Mouse (Mus musculus): Measurements from ENCODE around the gene Ano1. TPM values are rescaled to one million over a fixed set of nuclear protein-coding genes. Genes with fewer than 3 reads are reported as not detected.
A peak's percentile ranks its signal among the peaks of the same experiment; 100 is the strongest.

The Ano1 gene
- polyA plus RNA-seq, 2 experiments = 1.4 to 1.5 TPM

DNA sequence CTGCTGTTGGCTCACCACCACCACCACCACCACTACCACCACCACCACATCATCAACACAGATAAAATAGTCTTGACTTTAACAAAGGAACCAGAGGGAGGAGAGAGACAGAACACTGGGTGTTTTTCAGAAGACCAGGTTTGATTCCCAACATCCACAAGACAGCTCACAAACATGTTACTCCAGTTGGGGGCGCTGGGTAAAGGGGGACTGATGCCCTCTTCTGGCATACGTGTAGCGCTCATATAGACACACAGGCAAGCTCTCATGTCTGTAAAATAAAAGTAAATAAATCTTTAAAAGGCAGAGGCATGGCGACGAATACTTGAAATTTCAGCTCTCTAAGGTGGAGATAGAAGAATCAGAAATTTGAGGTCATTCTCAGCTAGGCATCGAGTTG, 193.2 kb downstream of the Ano1 start:
- DNase-seq (ENCODE audit: low read depth in 3 of 3, low spot score in 3 of 3) = no peak
- TF ChIP-seq CTCF (IDR thresholded peaks at IDR 0.05; ENCODE audit: low read depth) (peak; percentile 22; the same call in 1 of the 2 replicates), EP300 (IDR thresholded peaks at IDR 0.05; ENCODE audit: low read depth) (no peak)
- H3K36me3 ChIP-seq (replicated peaks; ENCODE audit: control insufficient read depth, insufficient read depth, low read depth) = no peaks in the 10 kb centered on the region

DNA sequence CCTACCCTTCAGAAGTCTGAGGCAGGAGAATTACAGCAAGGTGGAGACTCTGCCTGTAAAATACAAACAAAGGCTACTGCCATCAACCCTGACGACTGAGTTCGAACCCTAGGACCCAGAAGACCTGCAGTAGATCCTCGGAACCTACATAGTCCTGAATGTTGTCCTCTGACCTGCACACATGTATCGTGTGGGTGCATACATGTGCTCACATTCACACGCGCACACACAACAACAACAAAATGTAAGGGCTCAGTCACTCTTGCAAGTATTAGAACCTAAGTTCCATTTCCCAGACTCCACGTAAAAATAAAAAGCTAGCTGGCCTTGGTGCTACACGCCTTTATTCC, 197.7 kb downstream of the Ano1 start:
- DNase-seq (ENCODE audit: low read depth in 3 of 3, low spot score in 3 of 3) (no peak), ATAC-seq (ENCODE audit: insufficient read depth) (peak; percentile 12; the same call in 1 of the 2 replicates)
- Histone ChIP-seq H3K9ac (replicated peaks) (peak overlapping the region; percentile 65), H3K36me3 (replicated peaks; ENCODE audit: control insufficient read depth, insufficient read depth, low read depth) (peaks cover 12% of the 10 kb centered on the region), H3K9me3 (ENCODE audit: control insufficient read depth, low read length) (no peaks in the 10 kb centered on the region), H3K4me3 (ENCODE audit: insufficient read depth in 1 of 2, low read depth in 2 of 2, low read length in 2 of 2) (peak overlapping the region; percentile 83 to 96), H3K27ac (no peak overlapping the region), H3K27me3 (ENCODE audit: control insufficient read depth, insufficient read depth, low read length) (no peaks in the 10 kb centered on the region), H3K4me1 (replicated peaks; ENCODE audit: control insufficient read depth in 2 of 2, insufficient read depth in 2 of 2, low read length in 1 of 2) (peaks cover 21 to 26% of the 10 kb centered on the region in 2 experiments), H3K4me2 (ENCODE audit: low read depth) (peak overlapping the region; percentile 81)
- 33% methylated on average over 8 of the region's 8 CpGs for WGBS (ENCODE audit: insufficient replicate concordance)
- TF ChIP-seq EP300 (IDR thresholded peaks at IDR 0.05; ENCODE audit: low read depth) (no peak), CTCF (IDR thresholded peaks at IDR 0.05; ENCODE audit: low read depth) (no peak)

More for the DNA sequence above, 193.2 kb downstream of the Ano1 start:
- Histone ChIP-seq H3K9me3 (ENCODE audit: control insufficient read depth, low read length) (no peaks in the 10 kb centered on the region), H3K4me1 (replicated peaks; ENCODE audit: control insufficient read depth in 2 of 2, insufficient read depth in 2 of 2, low read length in 1 of 2) (peaks cover 0 to 4% of the 10 kb centered on the region in 2 experiments; a peak in 2 of 4 replicates), H3K27me3 (ENCODE audit: control insufficient read depth, insufficient read depth, low read length) (no peaks in the 10 kb centered on the region), H3K4me3 (ENCODE audit: insufficient read depth in 1 of 2, low read depth in 2 of 2, low read length in 2 of 2) (no peak overlapping the region), H3K27ac (no peak overlapping the region), H3K9ac (replicated peaks) (no peak overlapping the region), H3K4me2 (ENCODE audit: low read depth) (no peak overlapping the region)
- no peak for ATAC-seq (ENCODE audit: insufficient read depth)
- 41% methylated on average over 6 of the region's 6 CpGs for WGBS (ENCODE audit: insufficient replicate concordance)

DNA sequence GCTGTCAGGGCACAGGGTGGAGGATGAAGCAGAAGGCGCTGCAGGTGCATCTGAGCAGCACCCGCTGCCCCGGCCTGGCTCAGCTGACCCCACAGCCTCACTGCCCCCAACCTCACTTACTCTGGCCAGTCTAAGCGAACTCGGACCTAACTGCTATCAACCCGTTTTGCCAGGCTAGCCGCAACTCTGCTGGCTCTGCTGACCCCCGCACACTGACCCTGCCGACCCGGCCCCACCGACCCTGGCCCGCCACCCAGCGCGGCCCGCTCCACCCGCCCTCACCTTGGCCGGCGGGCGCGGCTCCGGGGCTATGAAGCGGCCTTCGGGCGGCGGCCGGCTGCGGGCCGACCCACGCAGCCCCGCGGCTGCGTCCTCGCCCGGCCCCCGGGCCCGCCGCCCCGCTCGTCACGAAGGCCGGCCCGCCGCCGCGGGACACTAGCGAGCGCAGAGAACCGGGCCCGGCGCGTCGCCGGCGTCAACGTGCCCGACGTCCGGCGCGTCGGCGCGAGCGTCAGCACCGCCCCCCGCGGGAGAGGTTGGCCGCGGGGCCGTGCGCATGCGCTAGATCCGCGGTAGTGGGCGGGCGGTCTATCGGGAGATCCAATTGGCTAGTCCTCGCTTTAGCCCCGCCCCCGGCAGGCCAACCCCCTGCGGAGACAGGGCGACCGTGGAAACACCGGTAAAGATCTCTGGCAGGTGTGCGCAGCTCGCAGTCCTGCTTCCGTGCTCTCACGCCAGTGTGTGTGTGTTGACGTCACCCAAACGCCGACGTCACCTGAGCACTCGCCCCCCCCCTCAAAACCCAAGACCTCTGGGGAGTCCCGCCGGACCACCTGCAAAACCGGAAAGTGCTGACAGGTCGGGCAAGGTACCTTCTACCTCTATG, 198.3 kb downstream of the Ano1 start, which contains the start of gene Ppfia1:
TSS of gene Ppfia1 (minus strand) at position 493 of the 886 bp plus-strand sequence.
- peak within 1 kb of the TSS; percentile 46 for H3K27ac ChIP-seq
- H3K4me2 ChIP-seq (ENCODE audit: low read depth) = peak within 1 kb of the TSS; percentile 89
- peak within 1 kb of the TSS; percentile 94 for H3K9ac ChIP-seq (replicated peaks)
- no peaks in the 10 kb centered on the region for H3K9me3 ChIP-seq (ENCODE audit: control insufficient read depth, low read length)
- ATAC-seq (ENCODE audit: insufficient read depth) (peak; percentile 94), DNase-seq (ENCODE audit: low read depth in 3 of 3, low spot score in 3 of 3) (peak; percentile 88 to 91 (median 90))
- no peaks in the 10 kb centered on the region for H3K27me3 ChIP-seq (ENCODE audit: control insufficient read depth, insufficient read depth, low read length)
- peaks cover 14% of the 10 kb centered on the region for H3K36me3 ChIP-seq (replicated peaks; ENCODE audit: control insufficient read depth, insufficient read depth, low read depth)
- no peak for TF ChIP-seq EP300 (IDR thresholded peaks at IDR 0.05; ENCODE audit: low read depth)
- no peak for TF ChIP-seq CTCF (IDR thresholded peaks at IDR 0.05; ENCODE audit: low read depth)
- peaks cover 21 to 26% of the 10 kb centered on the region in 2 experiments for H3K4me1 ChIP-seq (replicated peaks; ENCODE audit: control insufficient read depth in 2 of 2, insufficient read depth in 2 of 2, low read length in 1 of 2)
- under 1% methylated on average over 95 of the region's 97 CpGs for WGBS (ENCODE audit: insufficient replicate concordance)
- H3K4me3 ChIP-seq (ENCODE audit: insufficient read depth in 1 of 2, low read depth in 2 of 2, low read length in 2 of 2) = peak within 1 kb of the TSS; percentile 84 to 96

DNA sequence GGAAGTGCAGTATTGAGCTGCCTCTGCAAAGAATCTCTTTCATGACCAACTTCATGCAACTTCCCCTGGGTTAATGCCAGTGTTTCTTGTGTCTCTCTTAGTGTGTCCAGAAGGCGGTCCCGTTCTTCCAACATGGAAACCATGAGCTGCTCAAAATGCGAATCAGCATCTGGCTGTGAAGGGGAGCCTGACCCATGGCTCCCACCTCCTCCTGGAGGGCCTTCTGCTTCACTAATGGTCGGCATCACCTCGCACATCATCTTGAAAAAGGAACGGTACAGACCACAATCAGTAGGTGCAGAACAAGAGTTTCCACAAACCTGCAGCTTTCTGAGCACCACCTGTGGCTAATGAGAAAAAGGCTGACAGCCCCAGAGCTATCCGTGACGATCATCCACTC, 199.5 kb downstream of the Ano1 start:
- peak overlapping the region; percentile 94; the same call in 1 of the 2 replicates for H3K9ac ChIP-seq (replicated peaks)
- no peaks in the 10 kb centered on the region for H3K27me3 ChIP-seq (ENCODE audit: control insufficient read depth, insufficient read depth, low read length)
- 80% methylated on average over 8 of the region's 8 CpGs for WGBS (ENCODE audit: insufficient replicate concordance)
- ATAC-seq (ENCODE audit: insufficient read depth) (no peak), DNase-seq (ENCODE audit: low read depth in 3 of 3, low spot score in 3 of 3) (no peak)
- H3K27ac ChIP-seq = no peak overlapping the region
- peak overlapping the region; percentile 84 to 96 for H3K4me3 ChIP-seq (ENCODE audit: insufficient read depth in 1 of 2, low read depth in 2 of 2, low read length in 2 of 2)
- H3K9me3 ChIP-seq (ENCODE audit: control insufficient read depth, low read length) = no peaks in the 10 kb centered on the region
- H3K36me3 ChIP-seq (replicated peaks; ENCODE audit: control insufficient read depth, insufficient read depth, low read depth) = peaks cover 16% of the 10 kb centered on the region
- peak overlapping the region; percentile 89 for H3K4me2 ChIP-seq (ENCODE audit: low read depth)
- peaks cover 21 to 26% of the 10 kb centered on the region in 2 experiments for H3K4me1 ChIP-seq (replicated peaks; ENCODE audit: control insufficient read depth in 2 of 2, insufficient read depth in 2 of 2, low read length in 1 of 2)
- no peak for TF ChIP-seq CTCF (IDR thresholded peaks at IDR 0.05; ENCODE audit: low read depth)
- no peak for TF ChIP-seq EP300 (IDR thresholded peaks at IDR 0.05; ENCODE audit: low read depth)

DNA sequence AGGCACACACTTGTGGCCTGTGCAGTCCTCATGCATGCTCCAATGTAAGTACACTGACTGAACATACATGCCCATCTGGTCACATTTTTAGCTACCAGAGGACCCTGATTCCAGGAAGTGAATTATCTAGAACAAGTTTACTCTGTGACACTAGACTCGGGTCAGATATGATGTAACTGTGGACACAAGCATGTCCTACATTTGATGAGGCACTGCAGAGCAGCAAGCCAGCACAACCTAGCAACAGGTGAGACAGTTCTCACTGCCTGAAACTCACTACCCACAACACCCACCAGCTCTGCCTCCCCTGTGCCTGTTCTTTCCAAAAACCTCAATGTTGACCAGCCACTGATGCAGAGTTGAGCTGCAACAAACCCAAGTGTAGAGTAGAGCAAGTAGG, 201.0 kb downstream of the Ano1 start:
- H3K4me3 ChIP-seq (ENCODE audit: insufficient read depth in 1 of 2, low read depth in 2 of 2, low read length in 2 of 2) = no peak overlapping the region

More for the DNA sequence above, 201.0 kb downstream of the Ano1 start:
- ATAC-seq (ENCODE audit: insufficient read depth) = no peak
- WGBS (ENCODE audit: insufficient replicate concordance) = 3% methylated on average over 1 of the region's 1 CpGs
- TF ChIP-seq EP300 (IDR thresholded peaks at IDR 0.05; ENCODE audit: low read depth) (no peak), CTCF (IDR thresholded peaks at IDR 0.05; ENCODE audit: low read depth) (no peak)
- peak overlapping the region; percentile 8; the same call in 1 of the 2 replicates for H3K4me2 ChIP-seq (ENCODE audit: low read depth)
- no peak for DNase-seq (ENCODE audit: low read depth in 3 of 3, low spot score in 3 of 3)
- H3K4me1 ChIP-seq (replicated peaks; ENCODE audit: control insufficient read depth in 2 of 2, insufficient read depth in 2 of 2, low read length in 1 of 2) = peaks cover 21 to 26% of the 10 kb centered on the region in 2 experiments
- H3K36me3 ChIP-seq (replicated peaks; ENCODE audit: control insufficient read depth, insufficient read depth, low read depth) = peaks cover 16% of the 10 kb centered on the region
- no peaks in the 10 kb centered on the region for H3K9me3 ChIP-seq (ENCODE audit: control insufficient read depth, low read length)
- H3K9ac ChIP-seq (replicated peaks) = no peak overlapping the region
- H3K27ac ChIP-seq = no peak overlapping the region
- no peaks in the 10 kb centered on the region for H3K27me3 ChIP-seq (ENCODE audit: control insufficient read depth, insufficient read depth, low read length)

All from liver, embryonic 14.5 days (tissue).